ENCODE assay signal across 14 mouse cellular contexts in genomic region chr7:81124773-81125172, GRCm38 (mm10). TPM values are rescaled to one million over a fixed set of nuclear protein-coding genes. Genes with fewer than 3 reads are reported as not detected.
DNase-seq lines count a peak whose midpoint lies in the region; ATAC-seq and TF ChIP-seq lines count a peak whose summit lies in the region.
"Had no signal": no experiment of that assay in that cellular context is flagged by ENCODE, and none has a peak within 500 bp of the region (broad histone marks: within the 10 kb centered on the region; RNA-seq: fewer than 3 reads in every experiment).

No protein-coding gene starts in this region.

- TF ChIP-seq RAD21 in MEL (IDR thresholded peaks at IDR 0.05; ENCODE audit: low read depth, low read length): no peak

- TF ChIP-seq EP300 in MEL (IDR thresholded peaks at IDR 0.05; ENCODE audit: low read depth in 1 of 2, low read length in 2 of 2): no peak
- TF ChIP-seq EP300 in heart, adult 2 months (IDR thresholded peaks at IDR 0.05; ENCODE audit: insufficient read depth, low read depth, low read length): peak; percentile 47; the same call in 1 of the 2 replicates

- no peaks in the 10 kb centered on the region for H3K9me3 ChIP-seq in MEL (replicated peaks; ENCODE audit: insufficient read depth, low read length)
- no peaks in the 10 kb centered on the region for H3K9me3 ChIP-seq in liver, embryonic 11.5 days (ENCODE audit: control insufficient read depth, low read length)
- H3K9me3 ChIP-seq: neural tube, embryonic 12.5 days had no signal

- TF ChIP-seq POLR2A in MEL (IDR thresholded peaks at IDR 0.05; ENCODE audit: control insufficient read depth in 1 of 2, insufficient read depth in 1 of 2, low read depth in 1 of 2, low read length in 2 of 2, poor library complexity in 1 of 2): no peak
- TF ChIP-seq POLR2A in heart, adult 2 months (IDR thresholded peaks at IDR 0.05; ENCODE audit: insufficient read depth, low read depth, low read length): no peak

- no peak for TF ChIP-seq CTCF in MEL (IDR thresholded peaks at IDR 0.05 in 2 of 3, conservative IDR thresholded peaks at IDR 0.05 in 1 of 3; ENCODE audit: control insufficient read depth in 1 of 3, insufficient read depth in 1 of 3, low read depth in 2 of 3, low read length in 3 of 3, poor library complexity in 1 of 3, severe bottlenecking in 1 of 3)
- TF ChIP-seq CTCF in heart, adult 2 months (IDR thresholded peaks at IDR 0.05): no peak

- DNase-seq in MEL (ENCODE audit: low read depth, low spot score): no peak
- DNase-seq in c-Kit-negative CD71-positive TER-119-positive erythroid progenitor cells, embryonic 14.5 days (ENCODE audit: low read depth, low spot score): peak; percentile 48
- peak; percentile 67 to 69 for DNase-seq in heart, adult 2 months
- no peak for DNase-seq in liver, embryonic 11.5 days (ENCODE audit: low spot score)
- DNase-seq in layer of hippocampus, adult 9-10 months (ENCODE audit: low spot score): no peak
- DNase-seq in yolk sac, embryonic 10.5 days (ENCODE audit: low spot score): no peak
- no peak for DNase-seq in B cell, adult 2 months
- DNase-seq: cerebellum, adult 18-20 months; right cerebral cortex, postnatal 25 days; thymus, adult 18-20 months had no signal

- peaks cover 0 to 4% of the 10 kb centered on the region in 2 experiments; a peak in 3 of 4 replicates for H3K27me3 ChIP-seq in MEL (ENCODE audit: control insufficient read depth in 1 of 2, insufficient read depth in 2 of 2, low read length in 2 of 2)
- no peaks in the 10 kb centered on the region for H3K27me3 ChIP-seq in heart, adult 2 months (ENCODE audit: control insufficient read depth, insufficient read depth, low read length)
- no peaks in the 10 kb centered on the region for H3K27me3 ChIP-seq in liver, embryonic 11.5 days (replicated peaks; ENCODE audit: control insufficient read depth, insufficient read depth, low read length)
- H3K27me3 ChIP-seq: embryonic facial prominence, embryonic 15.5 days; neural tube, embryonic 12.5 days had no signal

- H3K27ac ChIP-seq in MEL (ENCODE audit: control insufficient read depth, low read depth, low read length): no peak overlapping the region
- H3K27ac ChIP-seq in heart, adult 2 months: no peak overlapping the region
- 0 out of 2 replicates have a peak overlapping the region, but pooled peaks have one; percentile 22 for H3K27ac ChIP-seq in liver, embryonic 11.5 days (ENCODE audit: low read depth, low read length)
- H3K27ac ChIP-seq: embryonic facial prominence, embryonic 15.5 days; neural tube, embryonic 12.5 days had no signal

- intact Hi-C loops in heart, adult 2 months (cut with DNase I): no loop called here

- no peak overlapping the region for H3K4me3 ChIP-seq in MEL (ENCODE audit: control insufficient read depth in 1 of 2, insufficient read depth in 1 of 2, low read depth in 2 of 2, low read length in 2 of 2)
- no peak overlapping the region for H3K4me3 ChIP-seq in heart, adult 2 months
- H3K4me3 ChIP-seq in liver, embryonic 11.5 days (ENCODE audit: low read depth, low read length): no peak overlapping the region
- H3K4me3 ChIP-seq: embryonic facial prominence, embryonic 15.5 days; megakaryocyte, embryonic 14.5 days; neural tube, embryonic 12.5 days had no signal

- H3K36me3 ChIP-seq in MEL (ENCODE audit: control insufficient read depth in 1 of 2, insufficient read depth in 2 of 2, low read length in 2 of 2): no peaks in the 10 kb centered on the region; a peak in 1 of 4 replicates
- no peaks in the 10 kb centered on the region for H3K36me3 ChIP-seq in heart, adult 2 months (ENCODE audit: control insufficient read depth, insufficient read depth, low read length)
- H3K36me3 ChIP-seq in liver, embryonic 11.5 days (ENCODE audit: control insufficient read depth, insufficient read depth, low read length): no peaks in the 10 kb centered on the region
- H3K36me3 ChIP-seq: embryonic facial prominence, embryonic 15.5 days; neural tube, embryonic 12.5 days had no signal

- H3K4me1 ChIP-seq in MEL (ENCODE audit: control insufficient read depth in 1 of 2, insufficient read depth in 2 of 2, low read length in 2 of 2): peaks cover 0 to 11% of the 10 kb centered on the region in 2 experiments; a peak in 1 of 4 replicates
- peaks cover 4% of the 10 kb centered on the region; the same call in 1 of the 2 replicates for H3K4me1 ChIP-seq in heart, adult 2 months (ENCODE audit: control insufficient read depth, insufficient read depth, low read length)
- peaks cover 21% of the 10 kb centered on the region for H3K4me1 ChIP-seq in liver, embryonic 11.5 days (replicated peaks; ENCODE audit: control insufficient read depth, insufficient read depth, low read length)
- H3K4me1 ChIP-seq: embryonic facial prominence, embryonic 15.5 days; neural tube, embryonic 12.5 days had no signal

- H3K79me2 ChIP-seq in MEL (ENCODE audit: control insufficient read depth, insufficient read depth, low read length, poor library complexity): no peaks in the 10 kb centered on the region
- H3K79me2 ChIP-seq in heart, adult 2 months (replicated peaks; ENCODE audit: control insufficient read depth, insufficient read depth, low read length): no peaks in the 10 kb centered on the region

- no peak overlapping the region for H3K9ac ChIP-seq in MEL (ENCODE audit: control insufficient read depth, low read depth, low read length, poor library complexity, severe bottlenecking)
- H3K9ac ChIP-seq in heart, adult 2 months (ENCODE audit: low read depth, low read length): no peak overlapping the region
- H3K9ac ChIP-seq in liver, embryonic 11.5 days (ENCODE audit: low read depth, low read length): no peak overlapping the region
- H3K9ac ChIP-seq: embryonic facial prominence, embryonic 15.5 days; neural tube, embryonic 12.5 days had no signal

- ATAC-seq in liver, embryonic 11.5 days (replicated peaks; ENCODE audit: low FRiP score): peak; percentile 80

- H3K4me2 ChIP-seq in liver, embryonic 11.5 days: peak overlapping the region; percentile 31
- H3K4me2 ChIP-seq: embryonic facial prominence, embryonic 15.5 days; neural tube, embryonic 12.5 days had no signal

- 63% methylated on average over 8 of the region's 8 CpGs for WGBS in heart, adult 2 months
- 54% methylated on average over 8 of the region's 8 CpGs for WGBS in liver, embryonic 11.5 days

TF ChIP-seq in MEL, 35 proteins besides CTCF, POLR2A, EP300 and RAD21:
- TF ChIP-seq ZC3H11A (IDR thresholded peaks at IDR 0.05; ENCODE audit: low read depth, low read length) (no peak), GATA1 (IDR thresholded peaks at IDR 0.05; ENCODE audit: low read depth, low read length) (0 out of 2 replicates have a peak, but pooled peaks have one; percentile 21)

RNA-seq across cellular contexts. Expression of gene Slc28a1, which starts 10.2 kb away (rescaled TPM):
- not detected in 2 replicates for total RNA-seq in MEL (2012; rRNA removed)
- not detected for polyA plus RNA-seq in MEL (2012; ENCODE audit: insufficient read depth in 1 of 2, insufficient read length in 2 of 2, low read depth in 1 of 2, low replicate concordance in 2 of 2, missing spikeins in 1 of 2)
- under 1 TPM; 0.18 to 0.20 TPM for total RNA-seq in heart, adult 2 months (2021)
- polyA plus RNA-seq in heart, adult 2 months (2012; rRNA removed): 0.08 and 0.20 TPM in 2 replicates
- 0.58 and 0.67 TPM in 2 replicates for polyA plus RNA-seq in liver, embryonic 11.5 days (2014; fragmentation: Nextera tagmentation; extraction: Ambion mirVana)
- total RNA-seq: layer of hippocampus, adult 8-10 months had no signal
- polyA plus RNA-seq: embryonic facial prominence, embryonic 15.5 days; neural tube, embryonic 12.5 days had no signal

Comparison
In these comparisons a context has a peak if more than half of its experiments do, and no peak if none do; other contexts are left out.
1. DNase-seq: peak in c-Kit-negative CD71-positive TER-119-positive erythroid progenitor cells, embryonic 14.5 days (single experiment) and heart, adult 2 months (2 of 2); none in MEL (single experiment), liver, embryonic 11.5 days (single experiment), layer of hippocampus, adult 9-10 months (single experiment), yolk sac, embryonic 10.5 days (single experiment) and B cell, adult 2 months (0 of 2).